9 mouse cellular contexts compared by ENCODE assay signal in the genomic region with DNA sequence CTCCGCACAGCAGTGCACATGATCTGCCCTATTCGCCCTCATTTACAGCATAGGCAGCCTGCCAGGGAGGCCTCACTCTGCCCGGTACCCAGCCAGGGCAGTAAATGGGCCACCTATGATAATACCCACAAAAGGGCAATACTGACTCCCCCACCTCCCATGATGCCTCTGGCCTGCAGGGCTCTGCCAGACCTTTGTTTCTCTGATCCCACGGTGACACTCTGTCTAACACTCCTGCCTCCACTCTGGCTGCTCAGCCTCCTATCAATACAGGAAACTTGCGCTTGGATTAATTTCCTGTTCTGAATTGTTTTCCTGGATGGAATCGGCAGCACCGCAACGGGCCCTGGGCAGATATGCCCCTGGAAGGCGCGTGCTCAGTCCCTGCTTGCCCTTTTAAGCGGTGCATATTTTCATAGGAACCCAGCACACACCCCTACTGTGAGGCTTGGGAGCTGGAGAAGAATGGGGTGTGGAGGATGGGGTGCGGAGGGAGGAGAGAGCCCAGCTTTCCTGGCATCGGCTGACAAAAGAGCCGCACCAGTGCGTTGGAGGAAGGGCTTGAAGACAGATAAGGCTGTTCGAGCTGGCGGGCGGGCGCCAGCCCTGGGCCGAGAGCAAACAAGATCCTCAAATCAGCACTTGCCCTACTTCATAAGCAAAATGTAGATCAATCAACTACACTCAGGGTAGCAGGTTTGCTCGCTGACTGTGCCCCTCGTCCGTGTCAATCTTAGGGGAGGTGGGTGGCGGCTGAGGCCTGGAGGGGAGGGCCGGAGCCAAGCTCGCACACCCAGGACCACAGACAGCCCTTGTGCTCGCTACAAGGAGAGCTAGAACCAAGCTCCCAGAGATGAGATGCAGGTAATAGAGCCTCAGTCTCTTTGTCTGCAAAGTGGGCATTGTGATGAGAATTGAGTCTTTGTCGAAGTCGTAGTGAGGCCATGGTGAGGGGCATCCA. TPM values are rescaled to one million over a fixed set of nuclear protein-coding genes. Genes with fewer than 3 reads are reported as not detected.
DNase-seq lines count a peak whose midpoint lies in the region; ATAC-seq lines count a peak whose summit lies in the region.
"Had no signal": no experiment of that assay in that cellular context is flagged by ENCODE, and none has a peak within 500 bp of the region (broad histone marks: within the 10 kb centered on the region; RNA-seq: fewer than 3 reads in every experiment).

No protein-coding gene starts in this region.

- DNase-seq in left cerebral cortex, adult 11 months (ENCODE audit: low spot score), result peak; percentile 32
- no peak for DNase-seq in left cerebral cortex, postnatal 4 days
- peak; percentile 14 for DNase-seq in liver
- no peak for DNase-seq in yolk sac, embryonic 10.5 days (ENCODE audit: low spot score)
- no peak for DNase-seq in spleen, adult 12 weeks (ENCODE audit: low spot score)
- no peak for DNase-seq in adrenal gland, postnatal 10 days

- WGBS in heart, embryonic 15.5 days, result 24% methylated on average over 29 of the region's 29 CpGs
- 39% methylated on average over 29 of the region's 29 CpGs for WGBS in midbrain, embryonic 15.5 days

- H3K27me3 ChIP-seq in heart, embryonic 15.5 days, result peaks cover 26% of the 10 kb centered on the region
- H3K27me3 ChIP-seq in midbrain, embryonic 15.5 days (replicated peaks), result no peaks in the 10 kb centered on the region

- peak overlapping the region; percentile 8 for H3K27ac ChIP-seq in heart, embryonic 15.5 days
- H3K27ac ChIP-seq in midbrain, embryonic 15.5 days, result peak overlapping the region; percentile 65

- H3K4me3 ChIP-seq in heart, embryonic 15.5 days, result 0 out of 2 replicates have a peak overlapping the region, but pooled peaks have one; percentile 4
- no peak overlapping the region for H3K4me3 ChIP-seq in midbrain, embryonic 15.5 days
- H3K4me3 ChIP-seq: megakaryocyte, embryonic 14.5 days had no signal

- H3K4me2 ChIP-seq in heart, embryonic 15.5 days, result peak overlapping the region; percentile 49
- 0 out of 2 replicates have a peak overlapping the region, but pooled peaks have one; percentile 2 for H3K4me2 ChIP-seq in midbrain, embryonic 15.5 days

- intact Hi-C loops in left cerebral cortex, postnatal 4 days (cut with DNase I), result no loop called here

- no peaks in the 10 kb centered on the region for H3K9me3 ChIP-seq in heart, embryonic 15.5 days (replicated peaks)
- no peaks in the 10 kb centered on the region for H3K9me3 ChIP-seq in midbrain, embryonic 15.5 days

- H3K4me1 ChIP-seq in heart, embryonic 15.5 days (replicated peaks), result peaks cover 12% of the 10 kb centered on the region
- peaks cover 16% of the 10 kb centered on the region for H3K4me1 ChIP-seq in midbrain, embryonic 15.5 days

- H3K9ac ChIP-seq in heart, embryonic 15.5 days, result 0 out of 2 replicates have a peak overlapping the region, but pooled peaks have one; percentile 3
- H3K9ac ChIP-seq in midbrain, embryonic 15.5 days, result peak overlapping the region; percentile 9; the same call in 1 of the 2 replicates

- no peaks in the 10 kb centered on the region for H3K36me3 ChIP-seq in heart, embryonic 15.5 days
- H3K36me3 ChIP-seq in midbrain, embryonic 15.5 days (replicated peaks), result no peaks in the 10 kb centered on the region

- peak; percentile 69; the same call in 1 of the 2 replicates for ATAC-seq in heart, embryonic 15.5 days (replicated peaks; ENCODE audit: insufficient number of reproducible peaks, insufficient read depth, low FRiP score, low read depth)
- peak; percentile 65 for ATAC-seq in midbrain, embryonic 15.5 days (replicated peaks)

RNA-seq across cellular contexts. Expression of gene Grm4, which starts 40.8 kb away (rescaled TPM):
- 10 to 100 TPM; 14.4 to 18.2 TPM for total RNA-seq in left cerebral cortex, postnatal 4 days (2021)
- 0.05 and 0.36 TPM in 2 replicates for polyA plus RNA-seq in heart, embryonic 15.5 days (2015; fragmentation: Nextera tagmentation; extraction: Ambion mirVana)
- 10.7 and 10.9 TPM in 2 replicates for polyA plus RNA-seq in midbrain, embryonic 15.5 days (2015; fragmentation: Nextera tagmentation; extraction: Ambion mirVana)
- total RNA-seq in adrenal gland, postnatal 10 days (2021), result 1 to 10 TPM; 1.9 to 3.5 TPM

Comparison
In these comparisons a context has a peak if more than half of its experiments do, and no peak if none do; other contexts are left out.
1. DNase-seq: peak in left cerebral cortex, adult 11 months (single experiment) and liver (single experiment); none in left cerebral cortex, postnatal 4 days (single experiment), yolk sac, embryonic 10.5 days (single experiment), spleen, adult 12 weeks (single experiment) and adrenal gland, postnatal 10 days (single experiment).